Mouse (Mus musculus): Measurements from ENCODE around the gene Prss36. TPM values are rescaled to one million over a fixed set of nuclear protein-coding genes. Genes with fewer than 3 reads are reported as not detected.

Gene Prss36
- 10.8 and 10.9 TPM in 2 replicates for polyA plus RNA-seq (2015; fragmentation: Nextera tagmentation; extraction: Ambion mirVana)

DNA sequence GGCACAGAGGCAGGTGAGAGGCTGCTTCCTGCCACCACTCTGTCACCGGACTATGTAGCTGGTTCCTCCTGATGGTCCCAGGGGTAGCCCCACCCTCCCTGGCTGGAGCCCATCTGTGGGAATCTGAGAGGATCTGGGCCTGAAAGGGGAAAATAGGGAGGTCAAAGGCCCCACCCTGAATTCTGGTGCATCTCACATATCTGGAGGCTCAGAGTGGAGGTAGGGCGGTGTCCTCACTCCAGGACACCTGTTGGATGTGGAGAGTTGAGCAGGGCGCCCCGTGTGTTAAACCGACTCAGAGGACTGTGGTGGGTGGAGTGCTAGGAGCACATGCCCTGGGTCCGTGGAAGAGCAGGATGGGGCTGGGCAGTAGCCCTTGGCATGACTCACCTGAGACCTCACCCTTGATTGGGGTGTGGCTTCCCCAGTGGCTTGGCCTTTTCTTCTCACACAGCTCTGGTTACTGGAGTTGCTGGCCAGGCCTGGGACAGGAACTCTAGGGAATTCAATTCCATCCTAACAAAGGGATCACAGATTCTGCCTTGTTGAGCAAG lies at the start of gene Prss36:
Gene Prss36, minus strand, starts transcription at position 256 of the 554 bp plus-strand sequence.
- Histone ChIP-seq H3K9me3 (no peaks in the 10 kb centered on the region), H3K4me2 (no peak within 1 kb of the TSS), H3K27ac (no peak within 1 kb of the TSS; the same call in 1 of the 2 replicates), H3K9ac (no peak within 1 kb of the TSS), H3K27me3 (replicated peaks) (peaks cover 29% of the 10 kb centered on the region), H3K4me3 (replicated peaks) (no peak within 1 kb of the TSS), H3K36me3 (no peaks in the 10 kb centered on the region), H3K4me1 (peaks cover 7% of the 10 kb centered on the region)
- WGBS = 63% methylated on average over 6 of the region's 6 CpGs
- peak; percentile 87 for ATAC-seq (ENCODE audit: insufficient read depth, low FRiP score, low read depth)

DNA sequence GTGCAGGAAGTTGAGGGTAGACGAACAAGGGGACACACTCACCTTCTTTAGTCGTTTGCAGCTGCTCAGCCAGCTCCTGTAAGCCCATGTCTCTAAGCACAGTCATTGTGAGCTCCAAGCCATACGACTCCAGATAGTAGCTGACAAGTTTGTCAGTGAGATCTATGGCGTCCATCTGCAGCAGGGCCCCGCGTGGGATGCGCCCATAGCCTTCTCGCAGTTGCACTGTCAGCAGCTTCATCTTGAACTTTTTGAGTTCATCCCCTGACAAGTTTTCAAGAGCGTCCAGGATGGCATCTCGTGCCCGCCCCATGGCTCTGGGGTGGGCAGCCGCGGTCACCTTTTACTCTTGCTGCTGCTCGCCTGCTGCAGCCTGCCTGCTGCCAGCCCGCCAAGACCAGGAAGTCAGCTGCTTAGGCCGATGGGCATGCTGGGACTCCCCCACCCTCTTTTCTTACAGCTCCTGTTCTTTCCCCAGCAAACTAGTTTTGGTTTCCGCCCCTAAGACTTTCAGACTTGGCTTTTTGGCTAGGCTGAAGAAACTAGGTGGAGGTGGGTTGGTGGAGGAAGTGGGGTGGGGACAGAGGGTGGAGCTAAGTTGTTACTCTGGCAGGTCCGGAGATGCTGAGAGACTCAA lies 46.9 kb upstream of the Prss36 start, which contains the start of gene Pycard:
Gene Pycard, minus strand, starts transcription at position 527 of the 637 bp plus-strand sequence.
- H3K36me3 ChIP-seq = peaks cover 4% of the 10 kb centered on the region; the same call in 1 of the 2 replicates
- H3K27ac ChIP-seq = peak within 1 kb of the TSS; percentile 84
- 10% methylated on average over 18 of the region's 18 CpGs for WGBS
- H3K9me3 ChIP-seq = no peaks in the 10 kb centered on the region
- H3K4me1 ChIP-seq = no peaks in the 10 kb centered on the region; the same call in 1 of the 2 replicates
- ATAC-seq (ENCODE audit: insufficient read depth, low FRiP score, low read depth) = peak; percentile 68
- peak within 1 kb of the TSS; percentile 27; the same call in 1 of the 2 replicates for H3K9ac ChIP-seq
- peak within 1 kb of the TSS; percentile 63 for H3K4me2 ChIP-seq
- H3K4me3 ChIP-seq (replicated peaks) = peak within 1 kb of the TSS; percentile 44
- no peaks in the 10 kb centered on the region for H3K27me3 ChIP-seq (replicated peaks)

DNA sequence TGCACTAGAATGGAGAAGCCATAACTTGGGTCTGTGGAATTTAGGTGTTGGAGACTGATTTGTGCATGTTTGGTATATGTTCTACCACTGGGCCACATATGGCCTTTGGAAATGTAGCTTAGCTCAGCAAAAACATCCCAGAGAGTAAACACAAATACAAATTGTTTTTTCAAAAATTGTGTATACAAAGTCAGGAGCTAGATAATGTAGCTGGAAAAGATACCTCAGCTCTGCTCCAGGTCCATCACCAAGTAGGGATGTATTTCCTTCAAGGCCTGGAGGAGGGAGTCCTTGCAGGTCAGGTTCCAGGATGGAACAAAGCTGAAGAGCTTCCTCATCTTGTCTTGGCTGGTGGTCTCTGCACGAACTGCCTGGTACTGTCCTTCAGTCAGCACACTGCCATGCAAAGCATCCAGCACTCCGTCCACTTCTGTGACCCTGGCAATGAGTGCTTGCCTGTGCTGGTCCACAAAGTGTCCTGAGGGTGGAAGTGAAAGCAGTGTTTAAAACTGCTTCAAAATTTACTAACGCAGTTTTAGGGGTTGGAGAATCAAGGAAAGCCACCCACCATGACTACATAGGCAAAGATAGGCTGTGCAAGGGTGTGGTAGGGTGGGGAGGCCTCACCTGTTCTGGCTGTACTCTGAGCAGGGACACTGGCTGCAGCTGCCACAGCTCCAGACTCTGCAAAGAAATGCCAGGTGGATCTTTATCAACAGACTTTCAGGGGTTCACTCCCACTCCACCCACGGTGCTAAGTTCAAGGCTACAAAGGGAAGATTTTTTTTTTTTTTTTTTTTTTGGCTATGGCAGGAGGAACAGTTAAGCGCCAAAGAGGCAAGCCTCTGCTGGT lies 46.2 kb upstream of the Prss36 start:
- Histone ChIP-seq H3K4me3 (replicated peaks) (peak overlapping the region; percentile 44), H3K4me1 (no peaks in the 10 kb centered on the region; the same call in 1 of the 2 replicates), H3K9me3 (no peaks in the 10 kb centered on the region), H3K4me2 (peak overlapping the region; percentile 63), H3K9ac (no peak overlapping the region), H3K27ac (peak overlapping the region; percentile 84), H3K36me3 (peaks cover 4% of the 10 kb centered on the region; the same call in 1 of the 2 replicates), H3K27me3 (replicated peaks) (no peaks in the 10 kb centered on the region)
- ATAC-seq (ENCODE audit: insufficient read depth, low FRiP score, low read depth) = peak; percentile 33
- 26% methylated on average over 5 of the region's 5 CpGs for WGBS

DNA sequence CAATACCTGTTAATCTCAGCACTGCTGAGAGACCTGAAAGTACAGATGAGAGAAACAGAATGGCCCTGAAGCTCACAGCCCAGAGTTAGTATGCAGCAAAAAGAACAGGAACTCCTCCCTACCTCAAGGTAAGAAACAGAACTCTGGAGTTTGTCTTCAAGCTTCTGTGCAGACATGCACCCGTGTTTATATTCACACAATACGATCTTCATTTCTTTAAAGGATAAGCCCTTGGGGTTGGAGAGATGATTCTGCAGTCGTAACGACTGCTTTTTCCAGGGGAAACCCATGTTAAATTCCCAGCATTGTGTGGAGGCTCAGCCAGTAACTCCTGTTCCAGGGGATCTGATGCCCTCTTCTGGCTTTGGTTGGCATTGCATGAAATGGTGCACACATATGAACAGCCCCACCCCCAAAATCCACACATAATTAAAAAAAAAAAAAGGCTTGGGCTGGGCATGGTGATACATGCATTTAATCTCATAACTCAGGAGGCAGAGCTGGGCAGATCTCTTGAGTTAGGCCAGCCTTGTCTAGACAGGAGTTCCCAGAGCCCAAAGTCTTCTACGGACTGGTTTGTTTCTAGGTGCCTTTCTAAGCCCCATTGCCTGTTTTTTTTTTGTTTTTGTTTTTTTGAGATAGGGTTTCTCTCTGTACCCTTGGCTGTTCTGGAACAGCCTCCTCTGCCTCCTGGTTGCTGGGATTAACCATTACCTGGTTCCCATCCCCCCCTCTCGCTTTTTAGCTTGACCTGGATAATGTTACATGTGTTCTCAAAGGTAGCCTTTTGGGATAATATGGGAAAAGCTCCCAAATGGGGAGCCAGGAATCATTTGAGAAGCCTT lies 45.3 kb upstream of the Prss36 start:
- peak; percentile 19; the same call in 1 of the 2 replicates for ATAC-seq (ENCODE audit: insufficient read depth, low FRiP score, low read depth)
- Histone ChIP-seq H3K36me3 (peaks cover 5% of the 10 kb centered on the region; the same call in 1 of the 2 replicates), H3K9me3 (no peaks in the 10 kb centered on the region), H3K4me2 (peak overlapping the region; percentile 63; the same call in 1 of the 2 replicates), H3K4me1 (no peaks in the 10 kb centered on the region; the same call in 1 of the 2 replicates), H3K4me3 (replicated peaks) (peak overlapping the region; percentile 44; the same call in 1 of the 2 replicates), H3K27ac (peak overlapping the region; percentile 84; the same call in 1 of the 2 replicates), H3K9ac (no peak overlapping the region), H3K27me3 (replicated peaks) (no peaks in the 10 kb centered on the region)
- 45% methylated on average over 6 of the region's 6 CpGs for WGBS

DNA sequence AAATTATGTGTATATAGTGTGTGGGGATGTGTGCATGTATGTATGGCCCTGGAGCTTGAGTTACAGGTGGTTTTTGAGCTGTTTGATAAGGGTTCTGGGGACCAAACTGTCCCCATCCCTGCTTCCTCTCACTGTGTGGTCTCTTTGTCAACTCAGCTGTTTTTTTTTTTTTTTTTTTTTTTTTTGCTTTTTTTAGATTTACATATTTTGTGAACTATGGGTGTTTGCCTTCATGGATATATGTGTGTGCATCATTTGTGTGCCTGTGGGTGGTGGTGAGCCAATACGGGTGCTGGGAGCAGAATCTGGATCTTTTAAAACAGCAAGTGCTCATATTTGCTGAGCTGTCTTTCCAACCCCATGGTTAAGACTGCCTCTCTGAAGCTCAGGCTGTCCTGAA lies 42.4 kb upstream of the Prss36 start:
- Histone ChIP-seq H3K27me3 (replicated peaks) (no peaks in the 10 kb centered on the region), H3K9me3 (no peaks in the 10 kb centered on the region), H3K27ac (no peak overlapping the region), H3K4me1 (no peaks in the 10 kb centered on the region; the same call in 1 of the 2 replicates), H3K36me3 (peaks cover 24% of the 10 kb centered on the region; the same call in 1 of the 2 replicates), H3K4me3 (replicated peaks) (no peak overlapping the region), H3K4me2 (no peak overlapping the region), H3K9ac (no peak overlapping the region)
- no peak for ATAC-seq (ENCODE audit: insufficient read depth, low FRiP score, low read depth)
- 72% methylated on average over 1 of the region's 1 CpGs for WGBS

DNA sequence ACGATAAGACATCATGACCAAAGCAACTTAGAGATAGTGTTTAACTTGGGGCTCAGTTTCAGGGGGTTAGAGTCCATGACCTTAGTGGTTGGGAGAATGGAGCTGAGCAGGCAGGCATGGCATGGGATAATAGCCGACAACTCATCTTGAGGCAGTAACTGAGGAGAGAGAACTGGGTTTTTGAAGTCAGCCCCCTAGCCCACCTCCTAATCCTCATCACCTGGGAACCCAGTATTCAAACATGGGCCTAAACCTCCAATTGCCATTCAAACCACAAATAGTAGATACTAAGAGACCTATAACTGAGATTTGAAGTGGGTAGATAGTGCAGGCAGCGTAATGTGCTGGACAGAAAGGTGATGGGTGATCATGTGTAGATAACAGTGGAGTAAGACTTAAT lies 34.1 kb upstream of the Prss36 start:
- Histone ChIP-seq H3K4me2 (no peak overlapping the region), H3K36me3 (peaks cover 66% of the 10 kb centered on the region), H3K4me3 (replicated peaks) (no peak overlapping the region), H3K4me1 (no peaks in the 10 kb centered on the region), H3K27ac (no peak overlapping the region), H3K9ac (no peak overlapping the region), H3K27me3 (replicated peaks) (no peaks in the 10 kb centered on the region), H3K9me3 (no peaks in the 10 kb centered on the region)
- ATAC-seq (ENCODE audit: insufficient read depth, low FRiP score, low read depth) = no peak
- 84% methylated on average over 3 of the region's 3 CpGs for WGBS

DNA sequence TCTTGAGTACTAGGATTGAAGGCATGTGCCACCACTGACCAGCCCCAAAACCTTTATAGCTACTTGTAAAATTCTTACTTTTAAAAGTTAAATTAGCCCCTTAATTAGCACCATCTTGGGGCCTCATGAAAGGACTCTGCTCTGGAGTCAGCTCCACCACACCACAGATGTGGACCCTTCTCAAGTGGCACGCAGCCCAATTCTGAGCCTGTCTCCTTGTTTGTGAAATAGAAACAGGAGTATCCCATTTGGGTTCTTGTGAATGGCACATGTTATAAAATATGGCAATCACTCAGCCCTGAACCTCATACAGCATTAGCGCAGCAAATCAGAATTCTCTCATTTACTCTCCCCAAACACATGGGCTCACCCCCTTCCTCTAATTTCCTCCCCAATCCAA lies 32.3 kb upstream of the Prss36 start:
- Histone ChIP-seq H3K4me3 (replicated peaks) (no peak overlapping the region), H3K9ac (no peak overlapping the region), H3K4me2 (no peak overlapping the region), H3K4me1 (no peaks in the 10 kb centered on the region), H3K27me3 (replicated peaks) (no peaks in the 10 kb centered on the region), H3K27ac (no peak overlapping the region), H3K36me3 (peaks cover 67% of the 10 kb centered on the region), H3K9me3 (no peaks in the 10 kb centered on the region)
- no peak for ATAC-seq (ENCODE audit: insufficient read depth, low FRiP score, low read depth)
- 94% methylated on average over 2 of the region's 2 CpGs for WGBS

DNA sequence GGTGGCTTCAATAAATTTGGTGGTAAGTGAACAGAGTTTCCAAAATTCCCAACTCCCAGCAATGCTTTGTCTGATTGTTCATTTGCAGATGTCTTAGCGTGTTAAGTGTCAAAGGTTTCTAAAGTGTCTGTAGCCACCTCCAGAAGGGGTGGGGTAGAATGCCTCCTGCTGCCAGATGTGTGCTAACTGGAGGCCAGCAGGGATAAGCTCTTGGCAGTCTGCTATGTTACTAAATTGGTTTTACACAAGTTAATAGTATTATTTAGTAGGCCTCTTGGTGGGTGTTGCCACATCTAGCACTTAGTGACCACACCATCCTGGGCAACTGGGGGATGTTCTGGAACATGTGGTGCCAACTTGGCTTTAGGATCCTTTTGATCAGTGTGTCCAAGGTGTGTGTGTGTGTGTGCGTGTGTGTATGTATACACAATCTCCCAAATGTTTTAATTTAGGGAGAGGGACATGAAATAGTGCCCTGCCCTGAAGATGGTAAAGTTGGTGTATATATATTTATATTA lies 27.9 kb upstream of the Prss36 start:
- Histone ChIP-seq H3K4me3 (replicated peaks) (no peak overlapping the region), H3K27me3 (replicated peaks) (no peaks in the 10 kb centered on the region), H3K27ac (no peak overlapping the region), H3K4me2 (no peak overlapping the region), H3K36me3 (peaks cover 67% of the 10 kb centered on the region), H3K9me3 (no peaks in the 10 kb centered on the region), H3K4me1 (no peaks in the 10 kb centered on the region), H3K9ac (no peak overlapping the region)
- no peak for ATAC-seq (ENCODE audit: insufficient read depth, low FRiP score, low read depth)
- WGBS = 86% methylated on average over 2 of the region's 2 CpGs

DNA sequence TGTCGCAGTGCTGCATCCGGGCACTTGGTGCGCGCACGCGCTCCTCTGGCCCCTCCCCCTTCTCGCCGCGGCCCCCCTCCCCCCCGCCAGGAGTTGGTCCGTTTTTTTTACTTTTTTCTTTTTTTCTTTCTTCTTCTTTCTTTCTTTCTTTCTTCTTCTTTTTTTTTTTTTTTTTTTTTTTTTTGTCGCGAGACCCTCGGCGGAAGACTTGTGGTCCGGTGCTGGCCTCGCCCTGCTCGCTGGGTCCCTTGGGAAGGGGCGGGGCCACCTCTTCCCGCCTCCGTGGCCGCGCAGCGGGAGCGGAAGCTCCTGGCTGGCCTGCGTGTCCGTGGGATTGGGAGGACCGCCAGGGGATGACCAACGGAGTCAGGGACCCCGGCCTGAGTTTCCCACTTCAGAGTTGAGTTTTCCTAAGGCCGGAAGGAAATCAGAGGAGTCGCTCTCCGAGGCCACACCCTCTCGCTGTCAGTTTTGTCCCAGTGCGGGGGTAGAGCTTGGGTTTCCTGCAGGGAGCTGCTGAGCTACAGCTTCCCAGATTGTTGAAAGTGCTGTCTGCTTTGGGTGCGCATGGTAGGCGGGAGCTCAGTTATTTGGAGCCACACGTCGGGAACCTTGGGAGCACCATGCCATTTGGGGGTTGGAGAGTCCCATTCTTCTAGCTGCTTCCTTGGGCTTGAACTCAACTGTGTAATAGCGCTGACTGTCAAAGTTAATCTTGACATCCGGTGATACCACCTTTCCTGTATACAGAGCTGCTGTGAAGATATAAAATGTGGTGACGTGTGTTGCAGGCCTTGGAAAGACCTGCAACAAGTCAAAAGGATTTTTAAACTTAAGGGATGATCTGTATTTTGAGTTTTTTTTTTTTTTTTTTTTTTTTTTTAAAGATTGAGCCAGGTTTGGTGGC lies 21.6 kb upstream of the Prss36 start:
- ATAC-seq (ENCODE audit: insufficient read depth, low FRiP score, low read depth) = 0 out of 2 replicates have a peak, but pooled peaks have one; percentile 38
- Histone ChIP-seq H3K27ac (peak overlapping the region; percentile 90), H3K4me1 (peaks cover 6% of the 10 kb centered on the region), H3K9me3 (no peaks in the 10 kb centered on the region), H3K4me3 (replicated peaks) (peak overlapping the region; percentile 67), H3K27me3 (replicated peaks) (no peaks in the 10 kb centered on the region), H3K9ac (peak overlapping the region; percentile 91; the same call in 1 of the 2 replicates), H3K4me2 (peak overlapping the region; percentile 79), H3K36me3 (peaks cover 26% of the 10 kb centered on the region)
- under 1% methylated on average over 40 of the region's 42 CpGs for WGBS
